Mouse (Mus musculus) colon, adult 2 months (tissue): Measurements from ENCODE around the gene Zfp266. TPM values are rescaled to one million over a fixed set of nuclear protein-coding genes. Genes with fewer than 3 reads are reported as not detected.

ENCODE experiments used
- polyA plus RNA-seq: library from polyadenylated mRNA; depleted of rRNA; stranded (reverse); fragments of >200 nt; gene quantifications from 2 replicates; pipeline ENCODE4 v1.2.3, GENCODE M21; 2012; rRNA removed

Zfp266 gene
- polyA plus RNA-seq, result 2.0 and 2.1 TPM in 2 replicates

GRCm38 (mm10) chr9:20521306-20521957 lies at the start of gene Zfp266:
TSS of gene Zfp266 (minus strand) at chr9:20521417.

GRCm38 (mm10) chr9:20492527-20493233 lies 28.5 kb downstream of the Zfp266 start, which contains the start of gene Zfp426:
TSS of gene Zfp426 (minus strand) at chr9:20492746.

GRCm38 (mm10) chr9:20459377-20460317 lies 61.6 kb downstream of the Zfp266 start, which contains the start of gene Zfp26:
TSS of gene Zfp26 (minus strand) at chr9:20460162.

Other genes with a start within 250 kb of the Zfp266 start
- gene Olfr39, start 239.1 kb downstream of the Zfp266 start, polyA plus RNA-seq, result not detected in 2 replicates
- not detected in 2 replicates for gene Olfr873, start 222.9 kb downstream of the Zfp266 start, polyA plus RNA-seq
- not detected in 2 replicates for gene Olfr18, start 185.3 kb downstream of the Zfp266 start, polyA plus RNA-seq
- gene Zfp560, start 136.2 kb downstream of the Zfp266 start, polyA plus RNA-seq, result 0.81 and 2.3 TPM in 2 replicates
- gene Zfp26, start 61.3 kb downstream of the Zfp266 start, polyA plus RNA-seq, result 0.64 and 0.83 TPM in 2 replicates
- gene Zfp426, start 28.7 kb downstream of the Zfp266 start, polyA plus RNA-seq, result 2.7 and 2.9 TPM in 2 replicates
- 1.2 and 1.4 TPM in 2 replicates for gene Zfp846, start 59.9 kb upstream of the Zfp266 start, polyA plus RNA-seq
- gene Ubl5, start 121.5 kb upstream of the Zfp266 start, polyA plus RNA-seq, result 178 and 362 TPM in 2 replicates
- gene Fbxl12, start 123.3 kb upstream of the Zfp266 start, polyA plus RNA-seq, result 43.6 and 44.4 TPM in 2 replicates
- 15.3 and 18.4 TPM in 2 replicates for gene Pin1, start 130.7 kb upstream of the Zfp266 start, polyA plus RNA-seq
- 2.7 and 3.1 TPM in 2 replicates for gene Olfm2, start 224.9 kb upstream of the Zfp266 start, polyA plus RNA-seq